Mouse (Mus musculus) heart, embryonic 14.5 days (tissue): Measurements from ENCODE around the gene Ciart. TPM values are rescaled to one million over a fixed set of nuclear protein-coding genes. Genes with fewer than 3 reads are reported as not detected.

Source experiments
- ATAC-seq: fragments of 200-750 bp; cut with Nextera tagmentation; 2 replicates; pipeline ENCODE4 v1.8.0; 2017; ENCODE audit warnings: low read depth, moderate TSS enrichment; ENCODE audit not compliant: insufficient number of reproducible peaks, insufficient read depth, low FRiP score
- H3K27ac ChIP-seq, 2 experiments: fragments of 200-500 bp in 1 of 2; fragments of 300-500 bp in 1 of 2; sonication (generic) in 1 of 2; replicated peaks in 1 of 2; 2 replicates each; pipeline ENCODE4 v1.5.1; 2012 to 2014; ENCODE audit warnings: low read depth in 2 of 2, low read length in 2 of 2, control low read depth in 1 of 2, mild to moderate bottlenecking in 1 of 2, mixed read lengths in 1 of 2; ENCODE audit not compliant: control insufficient read depth in 1 of 2, insufficient read depth in 1 of 2
- H3K27me3 ChIP-seq: fragments of 300-500 bp; sonication (generic); 2 replicates; pipeline ENCODE4 v1.6.1; 2014; ENCODE audit warnings: mild to moderate bottlenecking, low read length, control low read depth; ENCODE audit not compliant: control insufficient read depth, insufficient read depth
- H3K36me3 ChIP-seq: fragments of 300-500 bp; sonication (generic); 2 replicates; pipeline ENCODE4 v1.6.1; 2014; ENCODE audit warnings: mild to moderate bottlenecking, control low read depth, low read length, mixed read lengths; ENCODE audit not compliant: control insufficient read depth, insufficient read depth
- H3K4me1 ChIP-seq, 2 experiments: fragments of 200-500 bp in 1 of 2; fragments of 300-500 bp in 1 of 2; sonication (generic) in 1 of 2; 2 replicates each; pipeline ENCODE4 v1.6.1; 2012 to 2014; ENCODE audit warnings: low read length in 2 of 2, control low read depth in 1 of 2, mixed read lengths in 1 of 2; ENCODE audit not compliant: control insufficient read depth in 2 of 2, insufficient read depth in 2 of 2
- H3K4me2 ChIP-seq: fragments of 300-500 bp; sonication (generic); 2 replicates; pipeline ENCODE4 v1.6.1; 2014; ENCODE audit warnings: mild to moderate bottlenecking, low read length
- H3K4me3 ChIP-seq, 2 experiments: fragments of 200-500 bp in 1 of 2; fragments of 300-500 bp in 1 of 2; sonication (generic) in 1 of 2; 2 replicates each; pipeline ENCODE4 v1.5.1; 2012 to 2014; ENCODE audit warnings: low read length in 2 of 2, mild to moderate bottlenecking in 2 of 2, control low read depth in 1 of 2, low read depth in 1 of 2, moderate library complexity in 1 of 2; ENCODE audit not compliant: control insufficient read depth in 1 of 2, insufficient read depth in 1 of 2
- H3K9ac ChIP-seq: fragments of 300-500 bp; sonication (generic); 2 replicates; pipeline ENCODE4 v1.6.1; 2014; ENCODE audit warnings: mild to moderate bottlenecking, low read length
- H3K9me3 ChIP-seq: fragments of 300-500 bp; sonication (generic); 2 replicates; pipeline ENCODE4 v1.6.1; 2016; ENCODE audit warnings: low read length, control low read depth; ENCODE audit not compliant: control insufficient read depth
- WGBS: fragments of 180-500 bp; shearing (Covaris S2); extraction: QIAGEN DNeasy Blood & Tissue Kit; methylation state at CpG from one replicate; pipeline ENCODE4 v1.1.7; 2014; 5-methylcytosine and 5-hydroxymethylcytosine counted together
- polyA plus RNA-seq: library from polyadenylated mRNA; unstranded; fragments of >200 nt; fragmentation: Nextera tagmentation; extraction: Ambion mirVana; gene quantifications from 2 replicates; pipeline ENCODE4 v1.2.1, GENCODE M21; 2014

The Ciart gene
- 3.1 and 3.9 TPM in 2 replicates for polyA plus RNA-seq

GRCm38 (mm10) chr3:95881979-95882815 lies at the start of gene Ciart:
Gene Ciart (minus strand): TSS chr3:95882251.
- H3K36me3 ChIP-seq, result peaks cover 18% of the 10 kb centered on the region
- peak within 1 kb of the TSS; percentile 57 to 58 for H3K4me3 ChIP-seq
- H3K27ac ChIP-seq, result peak within 1 kb of the TSS; percentile 43 to 57; a peak in 3 of 4 replicates
- H3K4me1 ChIP-seq, result peaks cover 5 to 8% of the 10 kb centered on the region in 2 experiments; a peak in 2 of 4 replicates
- under 1% methylated on average over 66 of the region's 66 CpGs for WGBS
- no peaks in the 10 kb centered on the region for H3K27me3 ChIP-seq
- ATAC-seq, result peak; percentile 98
- no peaks in the 10 kb centered on the region for H3K9me3 ChIP-seq
- H3K4me2 ChIP-seq, result peak within 1 kb of the TSS; percentile 93
- H3K9ac ChIP-seq, result peak within 1 kb of the TSS; percentile 67

GRCm38 (mm10) chr3:95931471-95931870 lies 49.4 kb upstream of the Ciart start:
- Histone ChIP-seq H3K27ac (no peak overlapping the region), H3K4me2 (peak overlapping the region; percentile 65; the same call in 1 of the 2 replicates), H3K27me3 (no peaks in the 10 kb centered on the region), H3K9me3 (no peaks in the 10 kb centered on the region), H3K9ac (0 out of 2 replicates have a peak overlapping the region, but pooled peaks have one; percentile 11), H3K36me3 (peaks cover 26% of the 10 kb centered on the region), H3K4me1 (peaks cover 3 to 9% of the 10 kb centered on the region in 2 experiments; a peak in 3 of 4 replicates), H3K4me3 (no peak overlapping the region)
- WGBS, result 91% methylated on average over 1 of the region's 1 CpGs
- ATAC-seq, result no peak

- 1% methylated on average over 5 of the region's 5 CpGs for WGBS
- H3K4me1 ChIP-seq, result peaks cover 3 to 9% of the 10 kb centered on the region in 2 experiments; a peak in 3 of 4 replicates
- H3K9me3 ChIP-seq, result no peaks in the 10 kb centered on the region
- peaks cover 22% of the 10 kb centered on the region for H3K36me3 ChIP-seq
- H3K27me3 ChIP-seq, result no peaks in the 10 kb centered on the region
- H3K4me3 ChIP-seq, result peak overlapping the region; percentile 85 to 94
- peak overlapping the region; percentile 92 to 96; a peak in 3 of 4 replicates for H3K27ac ChIP-seq
- peak overlapping the region; percentile 99 for H3K9ac ChIP-seq
- no peak for ATAC-seq
- H3K4me2 ChIP-seq, result peak overlapping the region; percentile 65
Observed at GRCm38 (mm10) chr3:95930471-95930789, 48.4 kb upstream of the Ciart start.

GRCm38 (mm10) chr3:95929581-95930470 lies 47.8 kb upstream of the Ciart start:
- peak overlapping the region; percentile 99 for H3K9ac ChIP-seq
- H3K27ac ChIP-seq, result peak overlapping the region; percentile 92 to 96
- H3K36me3 ChIP-seq, result peaks cover 16% of the 10 kb centered on the region
- no peaks in the 10 kb centered on the region for H3K27me3 ChIP-seq
- H3K4me2 ChIP-seq, result peak overlapping the region; percentile 65
- ATAC-seq, result no peak; the same call in 1 of the 2 replicates
- H3K9me3 ChIP-seq, result no peaks in the 10 kb centered on the region
- peaks cover 3 to 9% of the 10 kb centered on the region in 2 experiments; a peak in 3 of 4 replicates for H3K4me1 ChIP-seq
- peak overlapping the region; percentile 85 to 94 for H3K4me3 ChIP-seq
- WGBS, result under 1% methylated on average over 102 of the region's 105 CpGs

GRCm38 (mm10) chr3:95928658-95929503 lies 46.8 kb upstream of the Ciart start, which contains the start of gene Anp32e:
Gene Anp32e (plus strand): TSS chr3:95929246.
- peak; percentile 99 for ATAC-seq
- peak within 1 kb of the TSS; percentile 85 to 94 for H3K4me3 ChIP-seq
- H3K9ac ChIP-seq, result peak within 1 kb of the TSS; percentile 99
- peak within 1 kb of the TSS; percentile 92 to 96 for H3K27ac ChIP-seq
- peak within 1 kb of the TSS; percentile 66 for H3K4me2 ChIP-seq
- H3K9me3 ChIP-seq, result no peaks in the 10 kb centered on the region
- H3K36me3 ChIP-seq, result peaks cover 6% of the 10 kb centered on the region
- H3K4me1 ChIP-seq, result peaks cover 3 to 9% of the 10 kb centered on the region in 2 experiments; a peak in 3 of 4 replicates
- under 1% methylated on average over 49 of the region's 49 CpGs for WGBS
- no peaks in the 10 kb centered on the region for H3K27me3 ChIP-seq

GRCm38 (mm10) chr3:95928261-95928657 lies 46.2 kb upstream of the Ciart start:
- Histone ChIP-seq H3K9me3 (no peaks in the 10 kb centered on the region), H3K4me2 (peak overlapping the region; percentile 66), H3K27me3 (no peaks in the 10 kb centered on the region), H3K4me3 (peak overlapping the region; percentile 51 to 94), H3K36me3 (peaks cover 1% of the 10 kb centered on the region; the same call in 1 of the 2 replicates), H3K4me1 (peaks cover 3 to 9% of the 10 kb centered on the region in 2 experiments; a peak in 3 of 4 replicates), H3K9ac (peak overlapping the region; percentile 64), H3K27ac (peak overlapping the region; percentile 64 to 92)
- no peak for ATAC-seq
- WGBS, result 28% methylated on average over 6 of the region's 6 CpGs
